Comparison of ENCODE assay signal across 9 mouse cellular contexts in genomic region chr1:162286910-162287309, GRCm38 (mm10).
DNase-seq lines count a peak whose midpoint lies in the region; ATAC-seq lines count a peak whose summit lies in the region.
"Had no signal": no experiment of that assay in that cellular context is flagged by ENCODE, and none has a peak within 500 bp of the region (broad histone marks: within the 10 kb centered on the region; RNA-seq: fewer than 3 reads in every experiment).

No protein-coding gene starts in this region.

- H3K4me1 ChIP-seq in midbrain, embryonic 11.5 days (ENCODE audit: control insufficient read depth, insufficient read depth, low read length): peaks cover 3% of the 10 kb centered on the region; the same call in 1 of the 2 replicates
- no peaks in the 10 kb centered on the region for H3K4me1 ChIP-seq in midbrain, embryonic 15.5 days
- H3K4me1 ChIP-seq in embryonic facial prominence, embryonic 10.5 days: peaks cover 9% of the 10 kb centered on the region
- H3K4me1 ChIP-seq in intestine, embryonic 15.5 days (replicated peaks): 0 out of 2 replicates have a peak, but pooled peaks cover 2% of the 10 kb centered on the region

- H3K4me2 ChIP-seq in midbrain, embryonic 11.5 days: no peak overlapping the region
- H3K4me2 ChIP-seq in midbrain, embryonic 15.5 days: no peak overlapping the region
- H3K4me2 ChIP-seq in intestine, embryonic 15.5 days (replicated peaks): no peak overlapping the region
- H3K4me2 ChIP-seq: lung, embryonic 15.5 days had no signal

- no peak overlapping the region for H3K9ac ChIP-seq in midbrain, embryonic 11.5 days (ENCODE audit: low read length)
- no peak overlapping the region for H3K9ac ChIP-seq in midbrain, embryonic 15.5 days
- H3K9ac ChIP-seq in intestine, embryonic 15.5 days: no peak overlapping the region
- H3K9ac ChIP-seq: lung, embryonic 15.5 days had no signal

- H3K9me3 ChIP-seq in midbrain, embryonic 11.5 days (ENCODE audit: control insufficient read depth, low read length): no peaks in the 10 kb centered on the region
- H3K9me3 ChIP-seq in midbrain, embryonic 15.5 days: no peaks in the 10 kb centered on the region
- H3K9me3 ChIP-seq in embryonic facial prominence, embryonic 10.5 days: no peaks in the 10 kb centered on the region
- H3K9me3 ChIP-seq in intestine, embryonic 15.5 days: no peaks in the 10 kb centered on the region
- H3K9me3 ChIP-seq: lung, embryonic 15.5 days had no signal

- no peak overlapping the region for H3K4me3 ChIP-seq in midbrain, embryonic 11.5 days (ENCODE audit: low read depth, low read length)
- no peak overlapping the region for H3K4me3 ChIP-seq in midbrain, embryonic 15.5 days
- H3K4me3 ChIP-seq in embryonic facial prominence, embryonic 10.5 days: no peak overlapping the region
- H3K4me3 ChIP-seq in intestine, embryonic 15.5 days (replicated peaks): no peak overlapping the region
- H3K4me3 ChIP-seq: lung, embryonic 15.5 days had no signal

- 44% methylated on average over 6 of the region's 6 CpGs for WGBS in midbrain, embryonic 11.5 days
- 47% methylated on average over 6 of the region's 6 CpGs for WGBS in midbrain, embryonic 15.5 days
- 49% methylated on average over 6 of the region's 6 CpGs for WGBS in embryonic facial prominence, embryonic 10.5 days
- WGBS in intestine, embryonic 15.5 days: 52% methylated on average over 6 of the region's 6 CpGs

- no peak overlapping the region for H3K27ac ChIP-seq in midbrain, embryonic 11.5 days (ENCODE audit: low read depth, low read length)
- H3K27ac ChIP-seq in midbrain, embryonic 15.5 days: no peak overlapping the region
- no peak overlapping the region for H3K27ac ChIP-seq in embryonic facial prominence, embryonic 10.5 days (replicated peaks)
- H3K27ac ChIP-seq in intestine, embryonic 15.5 days: no peak overlapping the region
- H3K27ac ChIP-seq: lung, embryonic 15.5 days had no signal

- no peaks in the 10 kb centered on the region for H3K27me3 ChIP-seq in midbrain, embryonic 11.5 days (ENCODE audit: control insufficient read depth, insufficient read depth, low read length)
- no peaks in the 10 kb centered on the region for H3K27me3 ChIP-seq in midbrain, embryonic 15.5 days (replicated peaks)
- no peaks in the 10 kb centered on the region for H3K27me3 ChIP-seq in embryonic facial prominence, embryonic 10.5 days (replicated peaks; ENCODE audit: low read depth, poor library complexity, severe bottlenecking)
- H3K27me3 ChIP-seq in intestine, embryonic 15.5 days (replicated peaks): no peaks in the 10 kb centered on the region
- H3K27me3 ChIP-seq: lung, embryonic 15.5 days had no signal

- ATAC-seq in cerebellum, adult (ENCODE audit: insufficient number of reproducible peaks, low FRiP score, low TSS enrichment): no peak; the same call in 1 of the 2 replicates
- ATAC-seq in midbrain, embryonic 11.5 days (ENCODE audit: low FRiP score): 0 out of 2 replicates have a peak, but pooled peaks have one; percentile 44
- no peak for ATAC-seq in midbrain, embryonic 15.5 days (replicated peaks)
- no peak for ATAC-seq in intestine, embryonic 15.5 days

- DNase-seq in cerebellum, postnatal 10 days: peak; percentile 27 to 31
- no peak for DNase-seq in midbrain, embryonic 11.5 days (ENCODE audit: low spot score, missing footprints)
- peak; percentile 21 for DNase-seq in embryonic facial prominence, embryonic 10.5 days (ENCODE audit: low spot score)
- peak; percentile 32 for DNase-seq in thymus, postnatal 0 days (ENCODE audit: low spot score)
- no peak for DNase-seq in urinary bladder, postnatal 36 days (ENCODE audit: low spot score in 2 of 2)

- no peaks in the 10 kb centered on the region for H3K36me3 ChIP-seq in midbrain, embryonic 11.5 days (ENCODE audit: control insufficient read depth, insufficient read depth, low read length)
- no peaks in the 10 kb centered on the region for H3K36me3 ChIP-seq in midbrain, embryonic 15.5 days (replicated peaks)
- H3K36me3 ChIP-seq in embryonic facial prominence, embryonic 10.5 days (replicated peaks): no peaks in the 10 kb centered on the region
- no peaks in the 10 kb centered on the region for H3K36me3 ChIP-seq in intestine, embryonic 15.5 days
- H3K36me3 ChIP-seq: lung, embryonic 15.5 days had no signal

Comparison
In these comparisons a context has a peak if more than half of its experiments do, and no peak if none do; other contexts are left out.
1. DNase-seq: peak in cerebellum, postnatal 10 days (2 of 2), embryonic facial prominence, embryonic 10.5 days (single experiment) and thymus, postnatal 0 days (single experiment); none in midbrain, embryonic 11.5 days (single experiment) and urinary bladder, postnatal 36 days (0 of 2).